Mouse (Mus musculus): ENCODE data around the gene Arid3c.

DNA sequence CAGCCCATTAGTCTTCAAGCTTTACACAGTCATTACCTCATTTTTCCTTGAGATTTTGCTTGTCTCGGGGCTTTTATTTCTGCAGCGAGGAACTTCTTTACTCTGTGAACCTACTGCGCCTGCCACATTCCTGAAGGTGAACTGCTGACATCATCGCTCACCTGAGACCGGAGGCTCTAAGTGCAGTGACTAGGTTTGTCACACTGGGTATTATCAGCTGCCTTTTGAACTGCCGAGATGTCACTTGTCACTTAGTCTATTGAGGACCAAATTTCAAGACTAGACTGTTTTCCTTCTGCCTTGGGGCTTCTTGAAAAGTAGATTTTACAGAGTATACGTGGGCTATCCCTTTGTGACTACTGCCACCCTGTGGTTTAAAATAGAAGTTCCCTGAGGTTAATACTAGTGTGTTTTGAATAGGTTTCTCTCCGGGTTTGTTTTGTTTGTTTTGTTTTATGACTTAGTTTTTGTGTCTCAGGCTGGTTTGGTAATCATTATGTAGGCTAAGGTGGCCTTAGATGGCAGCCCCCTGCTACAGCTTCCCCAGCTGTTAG lies 22.7 kb downstream of the Arid3c start:
- TF ChIP-seq CTCF (IDR thresholded peaks at IDR 0.05) (peak; percentile 80), EP300 (IDR thresholded peaks at IDR 0.05) (no peak)

Data from lung, postnatal 0 days (tissue).